Mouse (Mus musculus): ENCODE measurements around the gene Sergef. TPM values are rescaled to one million over a fixed set of nuclear protein-coding genes. Genes with fewer than 3 reads are reported as not detected.

The Sergef gene
- polyA plus RNA-seq, 1 experiment: 44.9 TPM

DNA sequence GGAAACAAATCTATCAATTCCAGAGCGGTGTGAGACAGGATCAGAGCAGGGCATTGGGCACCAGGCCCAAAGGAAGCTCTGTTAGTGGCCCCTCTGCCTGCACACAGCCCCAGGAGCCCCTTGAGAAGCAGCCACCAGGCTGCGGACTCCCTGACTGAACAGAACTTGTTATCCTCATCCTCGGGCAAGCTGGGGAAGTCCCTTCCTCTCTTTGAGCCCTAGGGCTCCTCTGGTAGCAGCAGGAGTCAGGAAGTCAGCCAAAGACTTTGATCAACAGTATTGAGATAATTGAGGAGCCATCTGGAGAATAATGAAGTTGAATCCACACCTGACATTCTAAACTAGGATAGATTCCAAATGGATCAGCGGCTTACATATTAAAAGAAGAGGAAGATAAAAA lies 135.4 kb downstream of the Sergef start:
- no peak overlapping the region for H3K27ac ChIP-seq (ENCODE audit: insufficient read depth, low read length)
- H3K4me3 ChIP-seq (ENCODE audit: insufficient read depth, low read length): no peak overlapping the region
- H3K4me1 ChIP-seq (ENCODE audit: control insufficient read depth, insufficient read depth, low read length): 0 out of 2 replicates have a peak, but pooled peaks cover 2% of the 10 kb centered on the region
- no peak for TF ChIP-seq CTCF (IDR thresholded peaks at IDR 0.05; ENCODE audit: extremely low read depth, insufficient read depth, low read length)
- TF ChIP-seq POLR2A (IDR thresholded peaks at IDR 0.05; ENCODE audit: extremely low read depth, insufficient read depth, low read length): no peak

DNA sequence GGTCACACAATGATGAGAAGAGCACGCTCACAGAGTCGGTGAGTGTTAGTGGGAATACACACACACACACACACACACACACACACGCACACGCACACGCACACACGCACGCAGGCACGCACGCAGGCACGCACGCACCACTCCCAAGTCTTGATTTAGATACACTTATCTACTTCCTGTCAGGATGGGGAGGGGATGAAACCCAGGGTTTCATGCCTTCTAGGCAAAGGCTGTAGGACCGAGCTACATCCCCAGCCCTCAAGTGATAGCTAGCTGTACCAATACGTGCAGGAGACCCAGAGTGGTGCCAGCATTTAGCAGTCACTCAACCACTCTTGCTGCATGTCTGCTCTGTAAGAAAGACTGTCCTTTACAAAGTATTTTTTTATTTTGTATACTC lies 137.0 kb downstream of the Sergef start:
- no peak for TF ChIP-seq CTCF (IDR thresholded peaks at IDR 0.05; ENCODE audit: extremely low read depth, insufficient read depth, low read length)
- TF ChIP-seq POLR2A (IDR thresholded peaks at IDR 0.05; ENCODE audit: extremely low read depth, insufficient read depth, low read length): no peak
- H3K27ac ChIP-seq (ENCODE audit: insufficient read depth, low read length): no peak overlapping the region
- H3K4me3 ChIP-seq (ENCODE audit: insufficient read depth, low read length): no peak overlapping the region
- H3K4me1 ChIP-seq (ENCODE audit: control insufficient read depth, insufficient read depth, low read length): no peaks in the 10 kb centered on the region

DNA sequence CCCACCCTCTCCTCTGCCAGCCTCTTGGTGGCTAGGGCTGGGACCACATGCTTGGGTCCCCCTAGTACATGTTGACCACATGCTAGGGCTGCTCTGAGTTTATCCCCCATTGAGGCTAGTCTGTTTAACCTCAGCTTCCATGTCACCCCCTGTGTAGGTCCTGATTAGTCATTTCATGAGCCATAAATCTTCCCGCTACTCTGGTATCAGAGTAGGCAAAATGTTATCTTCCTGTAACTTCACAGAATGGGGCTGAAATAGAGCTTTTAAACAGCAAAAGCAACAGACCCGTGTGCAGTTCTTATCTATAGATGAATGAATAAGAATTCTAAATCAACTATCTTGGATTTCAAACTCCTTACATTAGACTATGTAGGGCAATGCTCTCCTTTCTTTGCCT lies 138.1 kb downstream of the Sergef start:
- no peak for TF ChIP-seq CTCF (IDR thresholded peaks at IDR 0.05; ENCODE audit: extremely low read depth, insufficient read depth, low read length)
- Histone ChIP-seq H3K4me1 (ENCODE audit: control insufficient read depth, insufficient read depth, low read length) (no peaks in the 10 kb centered on the region), H3K4me3 (ENCODE audit: insufficient read depth, low read length) (no peak overlapping the region), H3K27ac (ENCODE audit: insufficient read depth, low read length) (no peak overlapping the region)

DNA sequence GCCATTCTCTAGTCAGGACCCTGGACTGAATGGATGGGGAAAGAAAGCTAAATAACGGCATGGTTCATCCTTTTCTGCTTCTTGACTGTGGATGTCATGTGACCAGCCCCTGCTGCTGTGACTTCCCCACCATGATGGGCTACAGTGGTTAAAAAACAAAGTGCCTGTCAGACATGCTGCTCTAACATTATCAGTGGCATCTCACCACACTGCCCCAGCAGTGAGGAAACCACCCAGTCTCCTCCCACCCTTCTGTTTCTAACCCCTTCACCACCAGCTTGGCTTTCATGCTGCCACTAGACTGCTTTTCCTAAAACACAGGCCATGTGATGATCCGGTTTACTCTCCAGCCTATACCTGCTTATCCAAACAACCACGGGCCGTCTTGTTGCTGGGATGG lies 140.0 kb downstream of the Sergef start:
- H3K4me1 ChIP-seq (ENCODE audit: control insufficient read depth, insufficient read depth, low read length): no peaks in the 10 kb centered on the region; the same call in 1 of the 2 replicates
- no peak overlapping the region for H3K27ac ChIP-seq (ENCODE audit: insufficient read depth, low read length)
- H3K4me3 ChIP-seq (ENCODE audit: insufficient read depth, low read length): no peak overlapping the region
- no peak for TF ChIP-seq CTCF (IDR thresholded peaks at IDR 0.05; ENCODE audit: extremely low read depth, insufficient read depth, low read length)
- TF ChIP-seq POLR2A (IDR thresholded peaks at IDR 0.05; ENCODE audit: extremely low read depth, insufficient read depth, low read length): no peak

DNA sequence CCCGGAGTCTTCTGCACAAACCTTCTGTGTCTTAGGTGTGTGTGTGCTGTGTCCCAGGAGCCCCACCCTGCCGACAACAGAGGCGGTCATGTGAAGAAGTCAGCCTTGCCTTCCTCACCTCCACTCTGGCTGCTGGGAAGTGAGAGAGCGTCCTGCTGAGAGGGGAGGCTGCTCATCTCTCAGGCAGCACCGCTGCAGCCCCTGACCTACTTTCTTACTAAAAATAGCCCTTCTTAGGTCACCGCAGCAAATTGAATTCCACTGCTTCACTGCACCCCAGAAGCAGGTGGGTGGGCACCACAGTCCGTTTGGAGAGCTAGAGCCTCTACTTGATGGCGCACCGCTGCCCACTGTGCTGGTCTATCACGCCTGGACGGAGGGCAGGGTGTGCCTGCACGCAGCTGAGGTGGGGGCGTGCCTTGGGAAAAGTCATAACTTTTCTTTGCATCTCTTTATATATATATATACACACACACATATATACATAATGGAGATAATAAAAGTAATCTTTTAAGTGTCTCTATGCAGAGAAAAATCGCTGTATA lies 147.4 kb downstream of the Sergef start:
- H3K27ac ChIP-seq (ENCODE audit: insufficient read depth, low read length): no peak overlapping the region
- H3K4me3 ChIP-seq (ENCODE audit: insufficient read depth, low read length): no peak overlapping the region
- peaks cover 2% of the 10 kb centered on the region; the same call in 1 of the 2 replicates for H3K4me1 ChIP-seq (ENCODE audit: control insufficient read depth, insufficient read depth, low read length)
- no peak for TF ChIP-seq POLR2A (IDR thresholded peaks at IDR 0.05; ENCODE audit: extremely low read depth, insufficient read depth, low read length)
- TF ChIP-seq CTCF (IDR thresholded peaks at IDR 0.05; ENCODE audit: extremely low read depth, insufficient read depth, low read length): no peak

GRCm38 (mm10) chr7:46487354-46487753 lies 152.3 kb downstream of the Sergef start:
- Histone ChIP-seq H3K4me1 (ENCODE audit: control insufficient read depth, insufficient read depth, low read length) (no peaks in the 10 kb centered on the region), H3K27ac (ENCODE audit: insufficient read depth, low read length) (no peak overlapping the region), H3K4me3 (ENCODE audit: insufficient read depth, low read length) (no peak overlapping the region)
- no peak for TF ChIP-seq CTCF (IDR thresholded peaks at IDR 0.05; ENCODE audit: extremely low read depth, insufficient read depth, low read length)
- no peak for TF ChIP-seq POLR2A (IDR thresholded peaks at IDR 0.05; ENCODE audit: extremely low read depth, insufficient read depth, low read length)

DNA sequence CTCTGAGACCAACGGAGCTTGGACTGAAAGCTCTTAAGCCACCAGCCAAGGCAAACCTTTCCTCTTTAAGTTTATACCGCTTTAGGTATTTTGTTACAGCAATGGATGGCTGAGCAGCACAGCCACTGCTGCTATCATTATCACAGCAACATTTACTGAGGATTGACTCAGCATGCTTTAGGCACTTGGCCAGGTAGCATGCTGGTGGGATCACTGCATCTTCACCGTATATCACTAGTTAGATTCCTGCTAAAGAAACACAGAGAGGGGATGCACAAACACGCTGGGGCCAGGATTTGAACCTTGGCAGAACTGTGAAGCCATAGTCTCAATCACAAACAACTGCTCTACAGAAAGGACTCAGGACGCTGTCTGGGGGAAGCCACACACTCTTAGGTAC lies 152.8 kb downstream of the Sergef start:
- Histone ChIP-seq H3K4me3 (ENCODE audit: insufficient read depth, low read length) (no peak overlapping the region), H3K4me1 (ENCODE audit: control insufficient read depth, insufficient read depth, low read length) (no peaks in the 10 kb centered on the region), H3K27ac (ENCODE audit: insufficient read depth, low read length) (no peak overlapping the region)
- TF ChIP-seq CTCF (IDR thresholded peaks at IDR 0.05; ENCODE audit: extremely low read depth, insufficient read depth, low read length) (no peak), POLR2A (IDR thresholded peaks at IDR 0.05; ENCODE audit: extremely low read depth, insufficient read depth, low read length) (no peak)

- TF ChIP-seq CTCF (IDR thresholded peaks at IDR 0.05; ENCODE audit: extremely low read depth, insufficient read depth, low read length) (no peak), POLR2A (IDR thresholded peaks at IDR 0.05; ENCODE audit: extremely low read depth, insufficient read depth, low read length) (no peak)
- H3K4me3 ChIP-seq (ENCODE audit: insufficient read depth, low read length): no peak overlapping the region
- H3K27ac ChIP-seq (ENCODE audit: insufficient read depth, low read length): no peak overlapping the region
- H3K4me1 ChIP-seq (ENCODE audit: control insufficient read depth, insufficient read depth, low read length): peaks cover 5% of the 10 kb centered on the region
Measured at GRCm38 (mm10) chr7:46484223-46484622, 155.4 kb downstream of the Sergef start.

- Histone ChIP-seq H3K4me1 (ENCODE audit: control insufficient read depth, insufficient read depth, low read length) (peaks cover 6% of the 10 kb centered on the region), H3K27ac (ENCODE audit: insufficient read depth, low read length) (no peak overlapping the region), H3K4me3 (ENCODE audit: insufficient read depth, low read length) (no peak overlapping the region)
- TF ChIP-seq POLR2A (IDR thresholded peaks at IDR 0.05; ENCODE audit: extremely low read depth, insufficient read depth, low read length) (no peak), CTCF (IDR thresholded peaks at IDR 0.05; ENCODE audit: extremely low read depth, insufficient read depth, low read length) (no peak)
Measured at GRCm38 (mm10) chr7:46483050-46483449, 156.6 kb downstream of the Sergef start.

GRCm38 (mm10) chr7:46482099-46482531 lies 157.5 kb downstream of the Sergef start:
- TF ChIP-seq POLR2A (IDR thresholded peaks at IDR 0.05; ENCODE audit: extremely low read depth, insufficient read depth, low read length) (no peak), CTCF (IDR thresholded peaks at IDR 0.05; ENCODE audit: extremely low read depth, insufficient read depth, low read length) (no peak)

More at GRCm38 (mm10) chr7:46482099-46482531, 157.5 kb downstream of the Sergef start:
- H3K4me3 ChIP-seq (ENCODE audit: insufficient read depth, low read length): no peak overlapping the region
- peaks cover 6% of the 10 kb centered on the region for H3K4me1 ChIP-seq (ENCODE audit: control insufficient read depth, insufficient read depth, low read length)
- no peak overlapping the region for H3K27ac ChIP-seq (ENCODE audit: insufficient read depth, low read length)
